Mouse (Mus musculus): ENCODE data around the gene Fanca.

The Fanca gene

DNA sequence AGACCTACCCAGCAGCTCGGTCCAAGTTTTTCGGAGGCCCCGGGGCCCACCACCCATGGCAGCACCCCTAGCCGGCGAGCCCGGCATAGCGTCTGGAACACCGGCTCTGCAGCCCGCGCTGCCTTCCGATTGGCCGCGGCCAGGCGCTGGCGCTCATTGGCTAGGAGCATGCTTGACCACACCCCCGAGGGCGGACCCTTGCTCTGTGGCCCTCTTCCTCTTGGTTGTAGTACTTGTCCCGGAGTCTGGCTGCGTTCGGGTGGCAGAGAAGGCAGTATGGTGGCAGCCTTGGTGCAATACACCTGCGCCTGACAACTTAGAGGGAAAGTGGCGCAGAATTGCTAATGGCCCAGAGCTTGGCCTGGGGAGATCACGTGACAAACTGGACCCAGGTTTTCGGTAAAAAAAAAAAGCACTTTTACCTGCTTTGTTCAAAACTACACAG, at the start of gene Fanca:
Gene Fanca, minus strand, starts transcription at position 110 of the 445 bp plus-strand sequence.
- peak; percentile 95 to 96 for DNase-seq (ENCODE audit: low spot score in 2 of 2)

DNA sequence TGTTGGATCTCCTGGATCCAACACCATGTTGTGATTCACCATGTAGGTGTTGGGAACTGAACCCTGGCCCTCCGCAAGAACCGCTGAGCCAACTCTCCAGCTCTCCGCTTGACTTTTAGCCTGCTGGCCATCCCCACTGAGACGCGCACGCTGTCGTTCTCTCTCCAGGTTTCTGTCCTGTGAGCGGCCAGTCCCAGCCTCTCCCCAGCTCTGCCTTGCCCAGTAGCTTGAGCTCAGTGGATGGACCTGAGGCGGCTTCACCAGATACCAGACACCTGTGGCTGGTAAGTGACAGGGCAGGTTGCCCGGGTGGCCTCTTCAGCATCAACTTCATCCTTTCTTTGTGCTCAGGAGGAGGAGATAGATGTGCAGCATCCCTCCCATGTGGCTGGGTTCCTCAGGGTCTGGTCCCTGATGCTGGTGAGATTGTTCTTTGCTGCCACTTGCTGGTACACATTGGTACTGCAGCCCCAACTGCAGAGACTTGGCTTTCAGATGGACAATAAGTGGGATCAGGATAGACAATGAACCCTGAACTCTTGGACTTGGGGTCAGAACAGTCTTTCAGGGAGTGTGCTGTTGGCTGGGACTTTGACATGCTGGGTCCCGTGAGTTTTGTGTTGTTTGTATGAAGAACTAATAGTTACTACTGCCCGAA, 42.8 kb upstream of the Fanca start:
- DNase-seq (ENCODE audit: low spot score in 2 of 2): peak; percentile 86

GRCm38 (mm10) chr8:123353216-123353615, 34.8 kb upstream of the Fanca start:
- no peak for DNase-seq (ENCODE audit: low spot score in 2 of 2)

GRCm38 (mm10) chr8:123352786-123353185, 34.4 kb upstream of the Fanca start:
- DNase-seq (ENCODE audit: low spot score in 2 of 2): peak; percentile 63 to 74

DNA sequence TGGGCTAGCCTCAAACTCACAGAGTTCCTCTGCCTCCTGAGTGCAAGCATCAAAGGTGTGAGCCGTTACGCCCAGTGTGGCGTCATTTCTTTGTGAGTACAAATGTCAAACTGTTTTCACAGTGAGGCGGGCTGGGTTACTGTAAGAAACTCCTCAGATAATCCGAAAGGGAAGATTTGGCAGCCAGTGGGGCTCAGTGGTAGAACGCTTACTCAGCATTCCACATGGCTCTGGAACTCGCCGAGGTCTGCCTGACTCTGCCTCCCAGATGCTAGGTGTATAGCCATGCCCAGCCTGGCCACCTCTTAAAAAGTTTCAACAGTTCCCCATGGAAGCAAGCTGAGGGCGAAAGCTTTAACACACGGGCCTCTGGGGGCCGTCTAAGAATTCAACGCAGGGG, 33.7 kb upstream of the Fanca start:
- DNase-seq (ENCODE audit: low spot score in 2 of 2): no peak

GRCm38 (mm10) chr8:123349073-123349472, 30.7 kb upstream of the Fanca start:
- no peak for DNase-seq (ENCODE audit: low spot score in 2 of 2)

DNA sequence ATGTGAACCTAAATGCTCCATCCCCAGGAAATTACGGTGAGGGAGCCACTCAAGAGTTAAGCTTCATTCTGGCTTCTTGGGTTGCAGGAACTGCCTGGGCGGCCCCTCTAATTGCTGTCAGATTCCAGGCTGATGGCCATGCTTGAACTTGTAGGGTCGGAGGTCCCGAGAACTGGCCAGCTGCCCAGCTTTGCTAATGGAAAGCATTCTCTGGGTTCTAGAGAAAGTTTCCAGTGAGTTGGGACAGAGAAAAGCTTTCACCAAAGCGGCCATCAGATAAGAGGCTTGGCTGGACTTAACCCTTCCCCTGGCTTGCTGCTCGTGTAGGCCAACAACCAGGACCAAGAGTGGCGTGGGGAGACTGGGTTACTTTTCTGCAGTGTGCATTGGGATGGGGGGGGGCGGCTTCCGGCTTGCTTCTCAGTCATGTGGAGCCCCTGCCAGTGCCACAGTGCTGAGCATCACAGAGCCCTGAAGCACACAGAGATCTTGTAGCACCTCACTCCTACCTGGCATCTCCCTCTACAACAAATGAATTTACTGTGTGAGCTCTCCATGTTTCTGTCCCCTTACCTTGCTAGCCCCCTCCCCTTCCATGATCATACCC, 30.0 kb upstream of the Fanca start:
- peak; percentile 74 for DNase-seq (ENCODE audit: low spot score in 2 of 2)

DNA sequence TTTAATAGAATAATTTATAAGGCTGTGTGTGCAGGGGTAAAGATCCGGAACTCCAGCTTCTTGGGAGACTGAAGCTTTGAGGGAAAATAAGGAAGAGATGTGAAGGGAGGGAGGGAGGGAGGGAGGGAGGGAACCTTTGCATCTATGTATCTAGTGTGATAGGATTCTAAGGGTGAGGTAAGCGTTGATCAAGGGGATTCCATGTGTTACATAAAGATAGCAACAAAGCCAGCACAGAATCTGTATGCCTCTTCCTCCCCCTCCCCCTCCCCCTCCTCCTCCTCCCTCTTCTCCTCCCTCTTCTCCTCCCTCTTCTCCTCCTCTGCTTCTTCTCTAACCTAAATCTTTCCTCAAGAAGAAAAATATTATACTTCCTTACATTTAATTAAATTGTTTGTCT, 28.9 kb upstream of the Fanca start:
- DNase-seq (ENCODE audit: low spot score in 2 of 2): no peak

DNA sequence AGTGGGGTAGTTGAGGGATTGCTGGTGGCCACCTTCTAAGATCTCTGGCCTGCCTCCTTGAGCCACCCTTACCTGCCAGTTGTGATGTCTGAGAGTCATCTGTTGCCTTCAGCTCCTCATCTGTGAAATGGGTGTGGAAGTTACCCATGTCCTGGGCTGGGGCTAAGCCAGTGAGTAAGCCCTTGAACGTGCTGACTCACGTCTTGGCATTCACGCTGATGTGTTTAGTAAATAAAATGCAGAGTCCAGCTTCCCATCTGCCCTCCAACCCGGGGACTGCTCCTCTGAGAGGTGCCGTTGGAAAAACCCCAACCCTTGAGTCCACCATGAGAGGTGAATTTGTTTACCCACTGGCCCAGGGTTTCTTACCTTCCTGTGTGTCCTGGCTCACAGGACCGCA, 27.5 kb upstream of the Fanca start:
- no peak for DNase-seq (ENCODE audit: low spot score in 2 of 2)

GRCm38 (mm10) chr8:123345135-123345534, 26.8 kb upstream of the Fanca start:
- DNase-seq (ENCODE audit: low spot score in 2 of 2): no peak

DNA sequence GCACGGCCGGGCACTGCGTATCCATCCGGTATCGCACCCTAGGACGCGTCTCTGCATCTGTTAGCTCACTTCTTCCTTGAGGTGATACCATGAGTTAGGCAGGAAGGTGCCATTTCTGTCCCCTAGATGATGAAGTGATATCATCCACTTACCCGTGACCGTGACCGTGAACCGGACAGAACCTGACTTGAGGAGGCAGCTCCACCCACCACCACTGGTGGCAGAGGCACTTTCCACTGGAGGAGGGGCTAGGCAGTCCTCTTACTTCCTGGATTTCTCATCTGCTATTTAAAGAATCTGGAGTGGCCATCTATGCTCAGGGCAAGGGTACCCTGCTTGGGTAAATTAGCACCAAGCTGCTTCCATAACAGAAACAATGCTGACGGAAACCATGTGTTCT, 25.0 kb upstream of the Fanca start:
- no peak for DNase-seq (ENCODE audit: low spot score in 2 of 2)

GRCm38 (mm10) chr8:123342911-123343310, 24.5 kb upstream of the Fanca start:
- DNase-seq (ENCODE audit: low spot score in 2 of 2): no peak

- DNase-seq (ENCODE audit: low spot score in 2 of 2): no peak
Observed at GRCm38 (mm10) chr8:123342253-123342652, 23.9 kb upstream of the Fanca start.

DNA sequence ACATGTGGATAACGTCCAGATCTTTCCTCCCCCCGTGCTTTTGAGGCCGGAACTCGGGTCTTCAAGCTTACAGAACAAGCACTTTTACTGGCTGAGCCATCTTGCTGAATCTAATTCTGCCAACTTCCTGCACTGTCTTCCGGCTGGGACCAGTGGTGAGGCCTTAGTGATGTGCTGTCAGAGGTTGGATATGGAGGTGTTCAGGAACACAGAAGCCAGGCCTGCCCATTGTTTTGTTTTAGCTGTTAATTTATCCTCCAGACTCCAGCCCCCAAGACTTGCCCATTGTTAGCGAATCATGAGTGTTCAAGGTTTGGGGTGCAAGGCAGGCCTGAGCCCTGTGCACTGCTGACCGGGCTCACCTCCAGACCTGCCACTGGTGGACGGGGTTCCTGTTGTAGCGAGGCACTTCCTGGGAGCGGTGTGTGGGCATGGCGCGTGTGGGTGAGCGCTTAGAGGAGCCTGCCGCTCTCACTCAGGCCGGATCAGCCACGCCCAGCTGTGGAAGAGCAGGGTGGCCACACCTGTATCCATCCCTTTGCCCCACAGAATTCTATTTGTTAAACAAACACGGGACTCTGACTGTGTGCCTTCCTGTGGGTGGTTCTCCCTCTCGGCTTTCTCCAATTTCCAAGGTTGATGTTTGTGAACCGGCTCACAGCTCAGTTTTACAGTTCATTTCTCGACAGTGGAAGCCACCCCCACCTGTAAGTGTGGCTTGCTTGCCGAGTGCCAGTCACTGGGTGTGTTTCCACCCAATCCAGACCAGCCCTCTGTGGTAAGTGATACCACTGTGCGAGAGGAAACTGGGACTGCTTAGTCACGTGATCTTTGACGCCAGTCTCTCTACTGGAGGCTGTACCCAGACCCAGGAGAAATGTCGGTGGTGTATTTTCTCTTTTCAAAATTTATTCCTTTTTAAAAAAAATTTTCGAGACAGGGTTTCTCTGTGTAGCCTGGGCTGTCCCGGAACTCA, 23.0 kb upstream of the Fanca start:
- no peak for DNase-seq (ENCODE audit: low spot score in 2 of 2)

- no peak for DNase-seq (ENCODE audit: low spot score in 2 of 2)
Observed at GRCm38 (mm10) chr8:123340071-123340470, 21.7 kb upstream of the Fanca start.

DNA sequence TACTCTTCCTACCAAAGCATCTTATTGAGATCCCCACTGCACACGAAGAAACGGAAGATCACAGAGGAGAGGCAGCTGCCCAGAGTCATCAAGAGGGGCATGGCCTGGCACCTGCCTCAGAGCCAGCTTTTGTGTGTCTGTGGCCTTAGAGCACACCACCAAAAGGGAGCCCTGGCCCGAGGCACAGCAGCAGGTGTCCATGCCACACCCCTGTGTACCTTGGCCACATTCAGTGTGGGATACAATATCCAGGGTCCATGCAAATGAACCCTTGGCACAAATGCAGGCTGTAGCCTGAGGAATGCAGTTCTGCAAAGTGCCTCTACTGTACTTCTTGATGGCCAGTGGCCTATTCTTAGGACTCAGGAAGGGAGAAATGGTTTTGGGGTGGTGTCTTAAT, 19.1 kb upstream of the Fanca start:
- no peak for DNase-seq (ENCODE audit: low spot score in 2 of 2)

DNA sequence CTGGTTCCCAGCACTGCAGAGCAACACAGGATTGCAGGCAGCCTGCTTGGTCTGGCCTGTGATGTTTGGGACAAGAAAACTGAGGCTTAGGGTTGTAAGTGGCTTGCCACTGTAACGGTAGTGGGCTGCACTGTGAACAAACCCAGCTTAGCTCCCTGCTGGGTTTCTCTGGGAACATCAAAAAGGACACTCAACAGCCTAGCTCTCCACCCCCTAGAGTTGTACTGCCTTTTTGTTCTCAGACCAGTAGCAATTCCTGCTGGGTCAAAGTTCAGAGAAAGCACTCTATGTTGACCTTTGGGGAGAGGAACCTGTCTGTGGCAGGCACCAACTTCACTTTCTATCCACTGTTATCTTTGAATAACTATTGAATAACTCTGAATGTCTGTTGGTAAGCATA, 16.1 kb upstream of the Fanca start:
- no peak for DNase-seq (ENCODE audit: low spot score in 2 of 2)

DNA sequence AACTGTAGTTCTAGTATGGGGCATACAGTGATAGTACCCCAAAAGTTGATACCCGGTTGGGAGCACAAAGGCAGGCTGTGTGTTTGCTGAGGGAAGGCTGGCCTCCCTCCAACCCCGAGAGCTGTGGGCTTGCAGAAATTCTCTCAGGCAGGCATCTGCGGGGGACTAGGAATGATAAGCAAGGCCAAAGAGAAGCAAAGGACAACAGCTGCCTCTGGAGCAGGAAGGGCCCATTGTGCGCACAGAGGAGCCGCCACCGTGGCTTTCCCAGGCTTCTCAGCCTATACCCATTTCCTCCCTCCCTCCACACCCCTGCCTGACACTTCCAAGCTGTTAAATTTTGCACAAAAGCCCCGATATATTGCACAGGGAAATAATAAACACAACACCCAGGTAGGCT, 15.5 kb upstream of the Fanca start:
- peak; percentile 64 to 72 for DNase-seq (ENCODE audit: low spot score in 2 of 2)

- peak in 1 of 2 experiments; percentile 48 for DNase-seq (ENCODE audit: low spot score in 2 of 2)
Observed at GRCm38 (mm10) chr8:123333091-123333587, 14.8 kb upstream of the Fanca start.

DNA sequence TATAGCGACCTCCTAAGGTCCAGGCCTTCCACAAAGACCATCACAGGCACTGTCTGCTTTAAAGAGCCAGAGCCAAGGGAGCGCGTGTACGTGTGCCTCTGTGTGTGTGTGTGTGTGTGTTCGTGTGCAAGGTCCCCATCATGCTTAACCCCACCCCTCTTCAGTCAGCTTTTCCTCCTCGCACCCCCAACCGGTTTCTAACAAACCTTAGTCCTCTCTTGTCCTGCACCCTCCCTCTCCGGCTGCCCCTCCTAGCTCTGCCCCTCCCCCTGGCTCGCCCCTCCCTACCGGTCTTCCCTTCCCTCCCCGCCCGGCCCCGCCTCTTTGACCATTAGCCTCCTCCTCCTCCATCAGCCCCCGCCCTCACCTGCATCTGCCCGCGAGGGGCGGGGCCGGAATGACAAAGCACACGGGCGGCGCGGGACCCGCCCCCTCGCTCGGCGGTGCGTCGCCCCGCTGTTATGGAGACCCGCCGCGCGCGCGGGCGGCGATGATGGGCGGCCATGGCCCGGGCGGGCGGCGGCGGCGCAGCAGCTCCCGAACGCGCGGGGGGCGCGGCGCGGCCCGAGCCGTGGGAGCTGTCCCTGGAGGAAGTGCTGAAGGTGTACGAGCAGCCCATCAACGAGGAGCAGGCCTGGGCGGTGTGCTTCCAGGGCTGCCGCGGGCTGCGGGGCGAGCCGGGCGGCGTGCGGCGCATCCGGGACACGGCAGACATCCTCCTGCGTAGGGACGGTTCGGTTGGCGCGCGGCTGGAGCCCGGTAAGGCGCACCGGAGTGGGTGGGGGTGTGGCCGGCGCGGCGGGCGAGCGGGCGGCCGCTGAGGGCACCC, 14.1 kb upstream of the Fanca start, which contains the start of gene Spire2:
Gene Spire2, plus strand, starts transcription at position 452 of the 829 bp plus-strand sequence.
- peak; percentile 87 to 88 for DNase-seq (ENCODE audit: low spot score in 2 of 2)

DNA sequence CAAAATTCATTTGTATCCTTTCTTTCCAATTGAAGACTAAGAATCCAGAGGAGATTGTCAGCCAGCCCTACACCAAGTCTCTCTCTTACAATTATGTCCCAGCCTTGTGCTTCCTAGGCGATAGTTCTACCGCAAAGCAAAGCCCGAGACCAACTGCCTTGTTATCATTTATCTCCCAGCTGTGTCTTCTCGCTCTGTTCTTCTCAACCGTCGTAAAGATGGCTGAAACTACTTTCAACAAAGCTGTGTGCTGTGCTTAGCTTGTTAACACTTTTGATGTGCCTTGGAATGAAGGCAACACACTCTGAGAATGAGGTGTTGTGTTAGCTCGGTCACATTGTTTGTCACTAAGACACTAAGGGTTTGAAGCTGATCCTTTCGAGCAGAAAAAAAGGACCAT, 13.4 kb upstream of the Fanca start:
- DNase-seq (ENCODE audit: low spot score in 2 of 2): no peak
